Mouse (Mus musculus) bone marrow, adult 2 months (tissue): ENCODE data around the gene Snx22.

Source experiments
- CTCF ChIP-seq: fragments of 200-500 bp; IDR thresholded peaks from 2 replicates; pipeline ENCODE4 v1.5.1; 2011; ENCODE audit warnings: low read length, control low read depth; ENCODE audit not compliant: control insufficient read depth, insufficient read depth
- POLR2A ChIP-seq: fragments of 200-500 bp; IDR thresholded peaks from 2 replicates; pipeline ENCODE4 v1.6.1; 2011; ENCODE audit warnings: low read depth, mild to moderate bottlenecking, control low read depth, low read length, borderline replicate concordance; ENCODE audit not compliant: control insufficient read depth

- TF ChIP-seq POLR2A (no peak), CTCF (no peak)
Measured at GRCm38 (mm10) chr9:66049931-66050601, 19.5 kb downstream of the Snx22 start.
